Mouse (Mus musculus): ENCODE measurements around the gene Pold2. TPM values are rescaled to one million over a fixed set of nuclear protein-coding genes. Genes with fewer than 3 reads are reported as not detected.
A peak's percentile ranks its signal among the peaks of the same experiment; 100 is the strongest.

The Pold2 gene
- total RNA-seq, 2 experiments from 2014 or later = 44.5 to 45.6 TPM

GRCm38 (mm10) chr11:5859883-5860550 is 18.1 kb downstream of the Pold2 start:
- no peak for DNase-seq (ENCODE audit: low spot score)

- no peak for DNase-seq (ENCODE audit: low spot score)
These were observed 19.4 kb downstream of the Pold2 start for GRCm38 (mm10) chr11:5858723-5859122.

- peak; percentile 42 for DNase-seq (ENCODE audit: low spot score)
These were observed 21.5 kb downstream of the Pold2 start for GRCm38 (mm10) chr11:5856479-5857130.

GRCm38 (mm10) chr11:5855902-5856301 is 22.2 kb downstream of the Pold2 start:
- peak; percentile 65 for DNase-seq (ENCODE audit: low spot score)

GRCm38 (mm10) chr11:5855481-5855880 is 22.6 kb downstream of the Pold2 start:
- no peak for DNase-seq (ENCODE audit: low spot score)

- peak; percentile 64 for DNase-seq (ENCODE audit: low spot score)
These were observed 25.8 kb downstream of the Pold2 start for GRCm38 (mm10) chr11:5852314-5852713.

GRCm38 (mm10) chr11:5851021-5851736 is 26.9 kb downstream of the Pold2 start:
- no peak for DNase-seq (ENCODE audit: low spot score)

GRCm38 (mm10) chr11:5850452-5850851 is 27.6 kb downstream of the Pold2 start:
- DNase-seq (ENCODE audit: low spot score) = no peak

- DNase-seq (ENCODE audit: low spot score) = no peak
These were observed 28.8 kb downstream of the Pold2 start for GRCm38 (mm10) chr11:5849316-5849715.

- DNase-seq (ENCODE audit: low spot score) = peak; percentile 63
These were observed 29.4 kb downstream of the Pold2 start for GRCm38 (mm10) chr11:5848741-5849140.

GRCm38 (mm10) chr11:5846639-5847345 is 31.3 kb downstream of the Pold2 start:
- DNase-seq (ENCODE audit: low spot score) = peak; percentile 45

GRCm38 (mm10) chr11:5843131-5843530 is 35.0 kb downstream of the Pold2 start:
- DNase-seq (ENCODE audit: low spot score) = no peak

- no peak for DNase-seq (ENCODE audit: low spot score)
These were observed 36.3 kb downstream of the Pold2 start for GRCm38 (mm10) chr11:5841751-5842150.

- DNase-seq (ENCODE audit: low spot score) = no peak
These were observed 37.7 kb downstream of the Pold2 start for GRCm38 (mm10) chr11:5840346-5840745.

GRCm38 (mm10) chr11:5837251-5838246 is 40.5 kb downstream of the Pold2 start, which contains the start of gene Polm:
Polm (minus strand) TSS chr11:5838016.
- DNase-seq (ENCODE audit: low spot score) = peak; percentile 95

GRCm38 (mm10) chr11:5836126-5836525 is 42.0 kb downstream of the Pold2 start:
- peak; percentile 50 for DNase-seq (ENCODE audit: low spot score)

GRCm38 (mm10) chr11:5835057-5835456 is 43.0 kb downstream of the Pold2 start:
- DNase-seq (ENCODE audit: low spot score) = no peak

GRCm38 (mm10) chr11:5834506-5834905 is 43.6 kb downstream of the Pold2 start:
- DNase-seq (ENCODE audit: low spot score) = peak; percentile 42

GRCm38 (mm10) chr11:5829327-5829726 is 48.8 kb downstream of the Pold2 start:
- DNase-seq (ENCODE audit: low spot score) = no peak

GRCm38 (mm10) chr11:5828509-5829191 is 49.4 kb downstream of the Pold2 start:
- no peak for DNase-seq (ENCODE audit: low spot score)
